Comparison of ENCODE assay signal across 10 mouse cellular contexts in genomic region chr14:122405897-122406540, GRCm38 (mm10). TPM values are rescaled to one million over a fixed set of nuclear protein-coding genes. Genes with fewer than 3 reads are reported as not detected.
DNase-seq lines count a peak whose midpoint lies in the region; ATAC-seq and TF ChIP-seq lines count a peak whose summit lies in the region.
"Had no signal": no experiment of that assay in that cellular context is flagged by ENCODE, and none has a peak within 500 bp of the region (broad histone marks: within the 10 kb centered on the region; RNA-seq: fewer than 3 reads in every experiment).

No protein-coding gene starts in this region.

- WGBS in kidney, embryonic 15.5 days = under 1% methylated on average over 18 of the region's 18 CpGs
- WGBS in kidney, postnatal 0 days = 4% methylated on average over 18 of the region's 18 CpGs
- 3% methylated on average over 18 of the region's 18 CpGs for WGBS in neural tube, embryonic 15.5 days

- peaks cover 18% of the 10 kb centered on the region for H3K4me1 ChIP-seq in kidney, embryonic 15.5 days
- H3K4me1 ChIP-seq in embryonic fibroblast, embryonic 13.5 days (ENCODE audit: control insufficient read depth, insufficient read depth, low read length) = no peaks in the 10 kb centered on the region
- H3K4me1 ChIP-seq in kidney, postnatal 0 days (replicated peaks; ENCODE audit: insufficient read depth, low read length) = peaks cover 5% of the 10 kb centered on the region; the same call in 1 of the 2 replicates
- peaks cover 19% of the 10 kb centered on the region for H3K4me1 ChIP-seq in neural tube, embryonic 15.5 days

- peaks cover 84% of the 10 kb centered on the region for H3K27me3 ChIP-seq in kidney, embryonic 15.5 days
- peaks cover 35% of the 10 kb centered on the region for H3K27me3 ChIP-seq in kidney, postnatal 0 days (ENCODE audit: insufficient read depth, low read length)
- peaks cover 77% of the 10 kb centered on the region for H3K27me3 ChIP-seq in neural tube, embryonic 15.5 days (replicated peaks)
- H3K27me3 ChIP-seq: Patski had no signal

- no peaks in the 10 kb centered on the region for H3K9me3 ChIP-seq in kidney, embryonic 15.5 days (replicated peaks)
- no peaks in the 10 kb centered on the region for H3K9me3 ChIP-seq in kidney, postnatal 0 days (replicated peaks; ENCODE audit: low read length)
- no peaks in the 10 kb centered on the region for H3K9me3 ChIP-seq in neural tube, embryonic 15.5 days (replicated peaks)

- no peak; the same call in 1 of the 2 replicates for ATAC-seq in kidney, embryonic 15.5 days (replicated peaks; ENCODE audit: low FRiP score)
- ATAC-seq in kidney, postnatal 0 days (replicated peaks; ENCODE audit: low FRiP score, low read depth) = no peak
- no peak for ATAC-seq in neural tube, embryonic 15.5 days (ENCODE audit: low FRiP score)
- ATAC-seq in erythroid progenitor cell, adult 5-6 weeks (replicated peaks; ENCODE audit: low FRiP score, poor library complexity, severe bottlenecking) = no peak
- ATAC-seq: Patski had no signal

- no peak for DNase-seq in kidney, adult 11 months
- no peak for DNase-seq in kidney, postnatal 0 days (ENCODE audit: low spot score)
- DNase-seq in frontal cortex, postnatal 10 days (ENCODE audit: low spot score in 2 of 2) = no peak
- no peak for DNase-seq in frontal cortex, postnatal 14 days (ENCODE audit: low spot score in 2 of 2)

- TF ChIP-seq POLR2A in embryonic fibroblast, embryonic 13.5 days (IDR thresholded peaks at IDR 0.05; ENCODE audit: low read depth, low read length) = no peak

- peak overlapping the region; percentile 82 for H3K4me2 ChIP-seq in kidney, embryonic 15.5 days
- H3K4me2 ChIP-seq in kidney, postnatal 0 days (ENCODE audit: low read length) = peak overlapping the region; percentile 71
- H3K4me2 ChIP-seq in neural tube, embryonic 15.5 days = peak overlapping the region; percentile 60

- peak overlapping the region; percentile 19; the same call in 1 of the 2 replicates for H3K9ac ChIP-seq in kidney, embryonic 15.5 days
- H3K9ac ChIP-seq in kidney, postnatal 0 days (ENCODE audit: low read depth, low read length) = no peak overlapping the region
- H3K9ac ChIP-seq in neural tube, embryonic 15.5 days (replicated peaks) = 0 out of 2 replicates have a peak overlapping the region, but pooled peaks have one; percentile 21

- H3K36me3 ChIP-seq in kidney, embryonic 15.5 days = no peaks in the 10 kb centered on the region
- H3K36me3 ChIP-seq in kidney, postnatal 0 days (ENCODE audit: insufficient read depth, low read length) = no peaks in the 10 kb centered on the region
- H3K36me3 ChIP-seq in neural tube, embryonic 15.5 days = no peaks in the 10 kb centered on the region

- no peak for TF ChIP-seq CTCF in embryonic fibroblast, embryonic 13.5 days (IDR thresholded peaks at IDR 0.05; ENCODE audit: borderline replicate concordance, insufficient read depth, low read length)
- peak; percentile 30; the same call in 1 of the 2 replicates for TF ChIP-seq CTCF in kidney, postnatal 0 days (IDR thresholded peaks at IDR 0.05; ENCODE audit: low read depth)

- H3K4me3 ChIP-seq in kidney, embryonic 15.5 days (replicated peaks) = peak overlapping the region; percentile 41
- 0 out of 2 replicates have a peak overlapping the region, but pooled peaks have one; percentile 4 for H3K4me3 ChIP-seq in embryonic fibroblast, embryonic 13.5 days (ENCODE audit: insufficient read depth, low read length)
- peak overlapping the region; percentile 34 for H3K4me3 ChIP-seq in kidney, postnatal 0 days (replicated peaks; ENCODE audit: low read depth, low read length)
- H3K4me3 ChIP-seq in neural tube, embryonic 15.5 days (replicated peaks) = peak overlapping the region; percentile 31

- H3K27ac ChIP-seq in kidney, embryonic 15.5 days = no peak overlapping the region
- no peak overlapping the region for H3K27ac ChIP-seq in embryonic fibroblast, embryonic 13.5 days (ENCODE audit: insufficient read depth, low read length)
- H3K27ac ChIP-seq in kidney, postnatal 0 days = no peak overlapping the region
- peak overlapping the region; percentile 6; the same call in 1 of the 2 replicates for H3K27ac ChIP-seq in neural tube, embryonic 15.5 days (replicated peaks)

RNA-seq across cellular contexts. Expression of gene Gm5089, which starts 44.9 kb away (rescaled TPM):
- polyA plus RNA-seq in kidney, embryonic 15.5 days (2015; fragmentation: Nextera tagmentation; extraction: Ambion mirVana) = 0.10 TPM in 1 of 2 replicates, not detected in the other
- polyA plus RNA-seq in embryonic fibroblast, embryonic 13.5 days (2011; ENCODE audit: insufficient read length, low read depth, missing spikeins) = not detected in 2 replicates
- polyA plus RNA-seq in kidney, postnatal 0 days (2015; fragmentation: Nextera tagmentation; extraction: Ambion mirVana) = not detected in 2 replicates
- 0.14 and 0.60 TPM in 2 replicates for polyA plus RNA-seq in neural tube, embryonic 15.5 days (2015; fragmentation: Nextera tagmentation; extraction: Ambion mirVana)
- total RNA-seq in erythroid progenitor cell, adult 5-6 weeks (2015; ENCODE audit: low replicate concordance) = not detected in 2 replicates
- not detected in 2 replicates for total RNA-seq in erythroid progenitor cell, adult 5-6 weeks (2017; ENCODE audit: low replicate concordance)
- total RNA-seq: gastrocnemius, postnatal 10 days had no signal
- polyA plus RNA-seq: Patski had no signal

RNA-seq across cellular contexts. Expression of gene Zic5, which starts 59.5 kb away (rescaled TPM):
- 0.13 TPM in 1 of 2 replicates, not detected in the other for polyA plus RNA-seq in kidney, embryonic 15.5 days (2015; fragmentation: Nextera tagmentation; extraction: Ambion mirVana)
- polyA plus RNA-seq in embryonic fibroblast, embryonic 13.5 days (2011; ENCODE audit: insufficient read length, low read depth, missing spikeins) = 0.30 and 0.93 TPM in 2 replicates
- polyA plus RNA-seq in kidney, postnatal 0 days (2015; fragmentation: Nextera tagmentation; extraction: Ambion mirVana) = 0.06 and 0.11 TPM in 2 replicates
- polyA plus RNA-seq in neural tube, embryonic 15.5 days (2015; fragmentation: Nextera tagmentation; extraction: Ambion mirVana) = 3.9 and 6.2 TPM in 2 replicates
- not detected in 2 replicates for total RNA-seq in erythroid progenitor cell, adult 5-6 weeks (2015; ENCODE audit: low replicate concordance)
- total RNA-seq in erythroid progenitor cell, adult 5-6 weeks (2017; ENCODE audit: low replicate concordance) = not detected in 2 replicates
- total RNA-seq: gastrocnemius, postnatal 10 days had no signal
